Mouse (Mus musculus): Measurements from ENCODE around the gene Vpreb3. TPM values are rescaled to one million over a fixed set of nuclear protein-coding genes. Genes with fewer than 3 reads are reported as not detected.

Vpreb3 gene
- total and polyA plus RNA-seq, 3 experiments: 35.6 to 135 (median 90.1) TPM

GRCm38 (mm10) chr10:75893089-75893750 lies 49.6 kb upstream of the Vpreb3 start, which contains the start of gene Derl3 (continued):
- TF ChIP-seq KAT2A (IDR thresholded peaks at IDR 0.05; ENCODE audit: insufficient replicate concordance, low read length): 0 out of 2 replicates have a peak, but pooled peaks have one; percentile 34
- TF ChIP-seq USF2 (conservative IDR thresholded peaks at IDR 0.05; ENCODE audit: low read depth, low read length): peak; percentile 51
- peak; percentile 73 for TF ChIP-seq ELF1 (IDR thresholded peaks at IDR 0.05; ENCODE audit: low read depth, low read length)
- peak; percentile 85 for TF ChIP-seq CHD2 (IDR thresholded peaks at IDR 0.05; ENCODE audit: low read length)
- peak; percentile 19; the same call in 1 of the 2 replicates for TF ChIP-seq IRF4 (IDR thresholded peaks at IDR 0.05; ENCODE audit: low read depth, low read length)
- TF ChIP-seq PAX5 (IDR thresholded peaks at IDR 0.05; ENCODE audit: low read length): no peak
- TF ChIP-seq ZNF384 (IDR thresholded peaks at IDR 0.05; ENCODE audit: low read depth, low read length): no peak
- peak; percentile 99 for TF ChIP-seq SIN3A (IDR thresholded peaks at IDR 0.05; ENCODE audit: low read length)

- Histone ChIP-seq H3K4me3 (replicated peaks in 1 of 3; ENCODE audit: low read depth in 2 of 3, low read length in 2 of 3, poor library complexity in 1 of 3) (peak overlapping the region; percentile 46 to 55 (median 47)), H3K9ac (ENCODE audit: insufficient read depth, low read depth) (peak overlapping the region; percentile 51), H3K4me1 (ENCODE audit: control insufficient read depth in 1 of 2, insufficient read depth in 2 of 2) (peaks cover 33 to 72% of the 10 kb centered on the region in 2 experiments), H3K36me3 (replicated peaks in 1 of 2; ENCODE audit: control insufficient read depth in 1 of 2, insufficient read depth in 1 of 2, low read length in 1 of 2) (peaks cover 7 to 56% of the 10 kb centered on the region in 2 experiments), H3K27me3 (replicated peaks) (no peaks in the 10 kb centered on the region), H3K27ac (ENCODE audit: insufficient read depth, low read depth) (peak overlapping the region; percentile 99), H3K4me2 (ENCODE audit: insufficient read depth, low read depth, poor library complexity, severe bottlenecking) (peak overlapping the region; percentile 76), H3K79me2 (replicated peaks; ENCODE audit: control insufficient read depth, extremely low read depth, insufficient read depth, poor library complexity, severe bottlenecking) (no peaks in the 10 kb centered on the region), H3K9me3 (replicated peaks; ENCODE audit: low read length) (no peaks in the 10 kb centered on the region)
- TF ChIP-seq IRF4 (IDR thresholded peaks at IDR 0.05; ENCODE audit: low read depth, low read length): peak; percentile 52; the same call in 1 of the 2 replicates
- no peak for TF ChIP-seq USF1 (IDR thresholded peaks at IDR 0.05; ENCODE audit: low read depth, low read length)
- peak; percentile 44; the same call in 1 of the 2 replicates for TF ChIP-seq TCF12 (IDR thresholded peaks at IDR 0.05; ENCODE audit: low read depth, low read length)
- TF ChIP-seq ETS1 (conservative IDR thresholded peaks at IDR 0.05; ENCODE audit: low read depth, low read length): peak; percentile 46
- TF ChIP-seq NRF1 (IDR thresholded peaks at IDR 0.05; ENCODE audit: low read depth, low read length): no peak
- TF ChIP-seq NELFE (IDR thresholded peaks at IDR 0.05; ENCODE audit: low read depth, low read length): no peak
- no peak for TF ChIP-seq USF2 (conservative IDR thresholded peaks at IDR 0.05; ENCODE audit: low read depth, low read length)
- no peak for TF ChIP-seq POLR2AphosphoS2 (IDR thresholded peaks at IDR 0.05; ENCODE audit: low read depth, low read length)
- TF ChIP-seq MXI1 (IDR thresholded peaks at IDR 0.05; ENCODE audit: low read depth, low read length): peak; percentile 10; the same call in 1 of the 2 replicates
- peak; percentile 53 for TF ChIP-seq EP300 (IDR thresholded peaks at IDR 0.05; ENCODE audit: low read length)
- peak; percentile 50; the same call in 1 of the 2 replicates for TF ChIP-seq SIN3A (IDR thresholded peaks at IDR 0.05; ENCODE audit: low read length)
- TF ChIP-seq CTCF (conservative IDR thresholded peaks at IDR 0.05 in 1 of 2, IDR thresholded peaks at IDR 0.05 in 1 of 2; ENCODE audit: low read depth in 2 of 2, low read length in 2 of 2): no peak
- TF ChIP-seq MAX (IDR thresholded peaks at IDR 0.05; ENCODE audit: low read length): no peak
- 0 out of 2 replicates have a peak, but pooled peaks have one; percentile 29 for TF ChIP-seq ELF1 (IDR thresholded peaks at IDR 0.05; ENCODE audit: low read depth, low read length)
- peak; percentile 47; the same call in 1 of the 2 replicates for TF ChIP-seq ZMIZ1 (IDR thresholded peaks at IDR 0.05; ENCODE audit: low read depth, low read length)
- 0 out of 2 replicates have a peak, but pooled peaks have one; percentile 35 for TF ChIP-seq MAFK (IDR thresholded peaks at IDR 0.05; ENCODE audit: insufficient replicate concordance, low read length)
- no peak for TF ChIP-seq UBTF (IDR thresholded peaks at IDR 0.05; ENCODE audit: low read depth, low read length)
- TF ChIP-seq RAD21 (IDR thresholded peaks at IDR 0.05; ENCODE audit: low read depth, low read length): no peak
- no peak for TF ChIP-seq CHD1 (IDR thresholded peaks at IDR 0.05; ENCODE audit: low read depth, low read length)
- no peak for TF ChIP-seq HCFC1 (IDR thresholded peaks at IDR 0.05; ENCODE audit: low read depth, low read length)
- TF ChIP-seq JUND (conservative IDR thresholded peaks at IDR 0.05; ENCODE audit: low read depth, low read length): no peak
- 0 out of 2 replicates have a peak, but pooled peaks have one; percentile 59 for TF ChIP-seq MAZ (IDR thresholded peaks at IDR 0.05; ENCODE audit: low read depth, low read length)
- no peak for TF ChIP-seq CHD2 (IDR thresholded peaks at IDR 0.05; ENCODE audit: low read length)
- peak; percentile 65 for TF ChIP-seq BHLHE40 (IDR thresholded peaks at IDR 0.05; ENCODE audit: low read depth, low read length)
- no peak for TF ChIP-seq MEF2A (IDR thresholded peaks at IDR 0.05; ENCODE audit: borderline replicate concordance, low read depth, low read length)
- no peak for TF ChIP-seq TBP (conservative IDR thresholded peaks at IDR 0.05; ENCODE audit: low read depth, low read length)
- dilution Hi-C loops (cut with MboI; ENCODE audit: extremely low pct_ligation_motif_present, extremely low pct_unique_long_range_greater_than_20kb, low sequenced_read_pairs): no loop called here
- peak; percentile 74 for DNase-seq (ENCODE audit: extremely low read depth)
- in situ Hi-C loops (cut with MboI; ENCODE audit: low pct_ligation_motif_present, low pct_unique_long_range_greater_than_20kb, low sequenced_read_pairs): no loop called here
Observed at GRCm38 (mm10) chr10:75894601-75895000, 48.3 kb upstream of the Vpreb3 start.

All from CH12.LX (cell line).